Mouse (Mus musculus): ENCODE measurements around the gene Arhgap19. TPM values are rescaled to one million over a fixed set of nuclear protein-coding genes. Genes with fewer than 3 reads are reported as not detected.

The Arhgap19 gene
- polyA plus RNA-seq, 1 experiment, result 2.1 TPM

DNA sequence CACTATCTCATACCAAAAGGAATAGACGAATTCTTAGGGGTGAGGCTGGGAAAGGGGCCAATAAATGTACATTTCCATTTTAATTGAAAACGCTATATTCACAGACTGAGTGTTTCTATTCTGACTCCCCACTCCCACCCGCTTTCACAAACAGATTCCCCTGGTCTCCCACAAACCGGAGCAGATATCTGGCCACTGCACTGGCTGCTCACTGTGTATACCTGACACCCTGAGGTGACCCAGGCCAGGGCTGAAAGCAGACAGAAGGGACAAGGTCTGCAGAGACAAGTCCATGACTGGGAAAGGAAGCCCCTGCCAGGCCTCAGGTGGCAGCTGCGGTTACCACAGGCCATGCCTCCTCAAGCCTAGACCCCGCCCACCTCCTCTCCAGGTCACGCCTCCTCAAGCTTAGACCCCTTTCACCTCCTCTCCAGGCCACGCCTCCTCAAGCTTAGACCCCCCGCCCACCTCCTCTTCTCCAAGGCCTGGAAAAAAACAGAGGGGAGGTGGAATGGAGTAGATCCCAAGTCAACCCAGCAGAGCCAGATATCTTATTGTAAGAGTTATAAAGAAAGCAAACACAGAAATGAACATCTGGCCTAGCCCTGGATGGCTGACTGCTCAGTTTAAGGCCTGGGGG is 76.9 kb downstream of the Arhgap19 start:
- WGBS, result 28% methylated on average over 9 of the region's 9 CpGs
- Histone ChIP-seq H3K27ac (ENCODE audit: insufficient read depth, low read depth, low read length) (no peak overlapping the region), H3K27me3 (ENCODE audit: control insufficient read depth, insufficient read depth, low read length) (no peaks in the 10 kb centered on the region), H3K4me1 (ENCODE audit: control insufficient read depth, insufficient read depth, insufficient read length, low read length) (peaks cover 3% of the 10 kb centered on the region; the same call in 1 of the 2 replicates), H3K36me3 (ENCODE audit: control insufficient read depth, insufficient read depth, low read length) (no peaks in the 10 kb centered on the region), H3K4me3 (ENCODE audit: low read depth, low read length) (no peak overlapping the region)
- TF ChIP-seq POLR2A (IDR thresholded peaks at IDR 0.05; ENCODE audit: low read depth, low read length) (no peak), CTCF (IDR thresholded peaks at IDR 0.05; ENCODE audit: extremely low read depth, insufficient read length, insufficient replicate concordance, low read depth, low read length) (no peak)

DNA sequence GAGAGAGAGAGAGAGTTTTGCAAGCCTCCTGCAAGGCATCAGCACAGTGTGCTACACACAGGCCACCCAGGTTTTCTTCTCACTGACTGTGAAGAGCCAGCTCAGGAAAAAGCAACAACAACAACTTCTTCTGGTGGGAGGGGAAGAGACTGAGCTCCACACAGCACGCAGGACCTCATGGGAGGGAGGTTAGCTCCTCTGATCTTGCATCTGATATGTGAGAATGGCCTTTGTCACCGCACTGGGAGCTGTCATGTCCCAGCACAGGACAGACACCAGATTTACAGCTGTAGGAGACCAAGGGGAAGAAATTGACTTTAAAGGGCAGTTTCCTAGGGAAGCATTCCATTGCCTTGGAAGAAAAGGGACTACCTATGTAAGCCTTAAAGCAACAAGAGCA is 78.5 kb downstream of the Arhgap19 start:
- Histone ChIP-seq H3K27me3 (ENCODE audit: control insufficient read depth, insufficient read depth, low read length) (no peaks in the 10 kb centered on the region), H3K36me3 (ENCODE audit: control insufficient read depth, insufficient read depth, low read length) (no peaks in the 10 kb centered on the region), H3K27ac (ENCODE audit: insufficient read depth, low read depth, low read length) (no peak overlapping the region), H3K4me3 (ENCODE audit: low read depth, low read length) (no peak overlapping the region), H3K4me1 (ENCODE audit: control insufficient read depth, insufficient read depth, insufficient read length, low read length) (peaks cover 11% of the 10 kb centered on the region)
- 26% methylated on average over 2 of the region's 2 CpGs for WGBS
- TF ChIP-seq POLR2A (IDR thresholded peaks at IDR 0.05; ENCODE audit: low read depth, low read length), result no peak
- TF ChIP-seq CTCF (IDR thresholded peaks at IDR 0.05; ENCODE audit: extremely low read depth, insufficient read length, insufficient replicate concordance, low read depth, low read length), result no peak

- H3K4me1 ChIP-seq (ENCODE audit: control insufficient read depth, insufficient read depth, insufficient read length, low read length), result peaks cover 8% of the 10 kb centered on the region; the same call in 1 of the 2 replicates
- H3K4me3 ChIP-seq (ENCODE audit: low read depth, low read length), result no peak overlapping the region
- no peak overlapping the region for H3K27ac ChIP-seq (ENCODE audit: insufficient read depth, low read depth, low read length)
- WGBS, result 22% methylated on average over 8 of the region's 8 CpGs
- TF ChIP-seq CTCF (IDR thresholded peaks at IDR 0.05; ENCODE audit: extremely low read depth, insufficient read length, insufficient replicate concordance, low read depth, low read length) (no peak), POLR2A (IDR thresholded peaks at IDR 0.05; ENCODE audit: low read depth, low read length) (no peak)
- no peaks in the 10 kb centered on the region for H3K36me3 ChIP-seq (ENCODE audit: control insufficient read depth, insufficient read depth, low read length)
- no peaks in the 10 kb centered on the region for H3K27me3 ChIP-seq (ENCODE audit: control insufficient read depth, insufficient read depth, low read length)
Measured at GRCm38 (mm10) chr19:41719436-41719835, 82.4 kb downstream of the Arhgap19 start.

Other genes with a start within 250 kb of the Arhgap19 start
- gene Gm340, start 219.7 kb downstream of the Arhgap19 start, polyA plus RNA-seq (2012; rRNA removed), result 0.56 and 1.0 TPM in 2 replicates
- gene Slit1, start 58.4 kb downstream of the Arhgap19 start, polyA plus RNA-seq (2012; rRNA removed), result 0.27 and 0.94 TPM in 2 replicates
- 8.1 and 29.1 TPM in 2 replicates for gene Frat1, start 27.9 kb upstream of the Arhgap19 start, polyA plus RNA-seq (2012; rRNA removed)
- gene Frat2, start 46.1 kb upstream of the Arhgap19 start, polyA plus RNA-seq (2012; rRNA removed), result 13.7 and 62.2 TPM in 2 replicates
- gene Rrp12, start 94.1 kb upstream of the Arhgap19 start, polyA plus RNA-seq (2012; rRNA removed), result 2.4 and 3.0 TPM in 2 replicates
- 159 and 216 TPM in 2 replicates for gene Pgam1, start 109.9 kb upstream of the Arhgap19 start, polyA plus RNA-seq (2012; rRNA removed)
- gene Exosc1, start 131.4 kb upstream of the Arhgap19 start, polyA plus RNA-seq (2012; rRNA removed), result 4.7 and 5.9 TPM in 2 replicates
- gene Zdhhc16, start 131.4 kb upstream of the Arhgap19 start, polyA plus RNA-seq (2012; rRNA removed), result 27.5 and 42.0 TPM in 2 replicates
- 17.4 and 33.0 TPM in 2 replicates for gene Mms19, start 179.1 kb upstream of the Arhgap19 start, polyA plus RNA-seq (2012; rRNA removed)
- 9.0 and 10.8 TPM in 2 replicates for gene Ubtd1, start 179.7 kb upstream of the Arhgap19 start, polyA plus RNA-seq (2012; rRNA removed)
- not detected in 2 replicates for gene Ankrd2, start 234.0 kb upstream of the Arhgap19 start, polyA plus RNA-seq (2012; rRNA removed)
- 0.76 and 2.2 TPM in 2 replicates for gene Hoga1, start 243.6 kb upstream of the Arhgap19 start, polyA plus RNA-seq (2012; rRNA removed)

All from small intestine, adult 2 months (tissue).